Mouse (Mus musculus) embryonic facial prominence, embryonic 12.5 days (tissue): ENCODE data around the gene Rps6kb1. TPM values are rescaled to one million over a fixed set of nuclear protein-coding genes. Genes with fewer than 3 reads are reported as not detected.

ENCODE experiments used
- ATAC-seq: fragments of 200-750 bp; cut with Nextera tagmentation; 2 replicates; pipeline ENCODE4 v1.8.0; 2017; ENCODE audit not compliant: insufficient number of reproducible peaks, insufficient read depth, low FRiP score, low TSS enrichment
- H3K27ac ChIP-seq: fragments of 300-500 bp; sonication (generic); 2 replicates; pipeline ENCODE4 v1.5.1; 2016; ENCODE audit warnings: mild to moderate bottlenecking
- H3K27me3 ChIP-seq: fragments of 300-500 bp; sonication (generic); 2 replicates; pipeline ENCODE4 v1.6.1; 2016; ENCODE audit warnings: mild to moderate bottlenecking, moderate library complexity
- H3K36me3 ChIP-seq: fragments of 300-500 bp; sonication (generic); 2 replicates; pipeline ENCODE4 v1.6.1; 2016; ENCODE audit warnings: mild to moderate bottlenecking
- H3K4me1 ChIP-seq: fragments of 300-500 bp; sonication (generic); 2 replicates; pipeline ENCODE4 v1.6.1; 2016
- H3K4me2 ChIP-seq: fragments of 300-500 bp; sonication (generic); replicated peaks from 2 replicates; pipeline ENCODE4 v1.6.1; 2016; ENCODE audit warnings: mild to moderate bottlenecking, moderate library complexity
- H3K4me3 ChIP-seq: fragments of 300-500 bp; sonication (generic); 2 replicates; pipeline ENCODE4 v1.5.1; 2016; ENCODE audit warnings: mild to moderate bottlenecking
- H3K9ac ChIP-seq: fragments of 300-500 bp; sonication (generic); 2 replicates; pipeline ENCODE4 v1.6.1; 2016; ENCODE audit warnings: mild to moderate bottlenecking, moderate library complexity
- H3K9me3 ChIP-seq: fragments of 300-500 bp; sonication (generic); 2 replicates; pipeline ENCODE4 v1.6.1; 2016; ENCODE audit warnings: mild to moderate bottlenecking, moderate library complexity
- WGBS: fragments of 180-500 bp; shearing (Covaris S2); methylation state at CpG from one replicate; pipeline ENCODE4 v1.1.7; 2016; 5-methylcytosine and 5-hydroxymethylcytosine counted together
- polyA plus RNA-seq: library from polyadenylated mRNA; unstranded; fragments of >200 nt; fragmentation: Nextera tagmentation; extraction: Ambion mirVana; gene quantifications from 2 replicates; pipeline ENCODE4 v1.2.1, GENCODE M21; 2016

The Rps6kb1 gene
- polyA plus RNA-seq, 1 experiment from 2014 or later, result 74.9 TPM

- Histone ChIP-seq H3K27me3 (no peaks in the 10 kb centered on the region), H3K9ac (peak overlapping the region; percentile 10; the same call in 1 of the 2 replicates), H3K4me3 (peak overlapping the region; percentile 28), H3K9me3 (no peaks in the 10 kb centered on the region), H3K36me3 (no peaks in the 10 kb centered on the region), H3K4me1 (peaks cover 15% of the 10 kb centered on the region), H3K27ac (0 out of 2 replicates have a peak overlapping the region, but pooled peaks have one; percentile 55), H3K4me2 (peak overlapping the region; percentile 53)
- peak; percentile 35; the same call in 1 of the 2 replicates for ATAC-seq
- WGBS, result 19% methylated on average over 12 of the region's 12 CpGs
These were observed 41.7 kb upstream of the Rps6kb1 start for GRCm38 (mm10) chr11:86586177-86586867.

- Histone ChIP-seq H3K4me3 (peak overlapping the region; percentile 8; the same call in 1 of the 2 replicates), H3K9me3 (no peaks in the 10 kb centered on the region), H3K4me1 (peaks cover 22% of the 10 kb centered on the region), H3K36me3 (no peaks in the 10 kb centered on the region), H3K4me2 (peak overlapping the region; percentile 24), H3K27me3 (no peaks in the 10 kb centered on the region), H3K27ac (peak overlapping the region; percentile 54; the same call in 1 of the 2 replicates), H3K9ac (no peak overlapping the region)
- no peak for ATAC-seq
- WGBS, result 38% methylated on average over 3 of the region's 3 CpGs
These were observed 41.0 kb upstream of the Rps6kb1 start for GRCm38 (mm10) chr11:86585598-86585984.

GRCm38 (mm10) chr11:86584898-86585597, 40.4 kb upstream of the Rps6kb1 start:
- Histone ChIP-seq H3K27me3 (no peaks in the 10 kb centered on the region), H3K4me3 (peak overlapping the region; percentile 8; the same call in 1 of the 2 replicates), H3K4me1 (peaks cover 24% of the 10 kb centered on the region), H3K9ac (no peak overlapping the region), H3K27ac (no peak overlapping the region), H3K36me3 (no peaks in the 10 kb centered on the region), H3K4me2 (peak overlapping the region; percentile 24; the same call in 1 of the 2 replicates), H3K9me3 (no peaks in the 10 kb centered on the region)
- ATAC-seq, result no peak
- 72% methylated on average over 7 of the region's 7 CpGs for WGBS

- no peak for ATAC-seq
- H3K9me3 ChIP-seq, result no peaks in the 10 kb centered on the region
- no peak overlapping the region for H3K4me2 ChIP-seq
- H3K4me3 ChIP-seq, result no peak overlapping the region
- H3K27me3 ChIP-seq, result no peaks in the 10 kb centered on the region
- H3K36me3 ChIP-seq, result no peaks in the 10 kb centered on the region
- no peak overlapping the region for H3K9ac ChIP-seq
- peaks cover 25% of the 10 kb centered on the region for H3K4me1 ChIP-seq
- 88% methylated on average over 14 of the region's 14 CpGs for WGBS
- H3K27ac ChIP-seq, result no peak overlapping the region
These were observed 39.6 kb upstream of the Rps6kb1 start for GRCm38 (mm10) chr11:86583990-86584897.

GRCm38 (mm10) chr11:86583313-86583825, 38.8 kb upstream of the Rps6kb1 start:
- H3K27ac ChIP-seq, result no peak overlapping the region
- no peak for ATAC-seq
- H3K27me3 ChIP-seq, result no peaks in the 10 kb centered on the region
- H3K4me1 ChIP-seq, result peaks cover 29% of the 10 kb centered on the region
- WGBS, result 90% methylated on average over 3 of the region's 3 CpGs
- H3K9me3 ChIP-seq, result no peaks in the 10 kb centered on the region
- H3K4me3 ChIP-seq, result no peak overlapping the region
- H3K36me3 ChIP-seq, result no peaks in the 10 kb centered on the region
- no peak overlapping the region for H3K9ac ChIP-seq
- no peak overlapping the region for H3K4me2 ChIP-seq

- ATAC-seq, result no peak
- H3K27ac ChIP-seq, result no peak overlapping the region
- H3K4me1 ChIP-seq, result peaks cover 33% of the 10 kb centered on the region
- no peaks in the 10 kb centered on the region for H3K27me3 ChIP-seq
- H3K9ac ChIP-seq, result no peak overlapping the region
- no peak overlapping the region for H3K4me3 ChIP-seq
- no peak overlapping the region for H3K4me2 ChIP-seq
- no peaks in the 10 kb centered on the region for H3K36me3 ChIP-seq
- WGBS, result 88% methylated on average over 7 of the region's 7 CpGs
- no peaks in the 10 kb centered on the region for H3K9me3 ChIP-seq
These were observed 38.1 kb upstream of the Rps6kb1 start for GRCm38 (mm10) chr11:86582543-86583260.

GRCm38 (mm10) chr11:86581943-86582542, 37.4 kb upstream of the Rps6kb1 start:
- no peak overlapping the region for H3K4me2 ChIP-seq
- peak overlapping the region; percentile 81; the same call in 1 of the 2 replicates for H3K27ac ChIP-seq
- H3K36me3 ChIP-seq, result no peaks in the 10 kb centered on the region
- H3K9me3 ChIP-seq, result no peaks in the 10 kb centered on the region
- H3K4me3 ChIP-seq, result no peak overlapping the region
- peaks cover 33% of the 10 kb centered on the region for H3K4me1 ChIP-seq
- ATAC-seq, result no peak
- no peak overlapping the region for H3K9ac ChIP-seq
- 89% methylated on average over 12 of the region's 12 CpGs for WGBS
- no peaks in the 10 kb centered on the region for H3K27me3 ChIP-seq

- H3K4me1 ChIP-seq, result peaks cover 32% of the 10 kb centered on the region
These were observed 36.7 kb upstream of the Rps6kb1 start for GRCm38 (mm10) chr11:86581250-86581753.

GRCm38 (mm10) chr11:86580319-86581113, 35.9 kb upstream of the Rps6kb1 start:
- H3K27ac ChIP-seq, result peak overlapping the region; percentile 81; the same call in 1 of the 2 replicates
- no peak overlapping the region for H3K4me3 ChIP-seq
- 83% methylated on average over 9 of the region's 9 CpGs for WGBS
- no peak overlapping the region for H3K9ac ChIP-seq
- no peaks in the 10 kb centered on the region for H3K27me3 ChIP-seq
- H3K9me3 ChIP-seq, result no peaks in the 10 kb centered on the region
- H3K4me2 ChIP-seq, result 0 out of 2 replicates have a peak overlapping the region, but pooled peaks have one; percentile 14
- peaks cover 32% of the 10 kb centered on the region for H3K4me1 ChIP-seq
- no peaks in the 10 kb centered on the region for H3K36me3 ChIP-seq
- ATAC-seq, result no peak

More at GRCm38 (mm10) chr11:86581250-86581753, 36.7 kb upstream of the Rps6kb1 start:
- no peak for ATAC-seq
- Histone ChIP-seq H3K4me3 (no peak overlapping the region), H3K27ac (peak overlapping the region; percentile 81), H3K9me3 (no peaks in the 10 kb centered on the region), H3K9ac (no peak overlapping the region), H3K4me2 (0 out of 2 replicates have a peak overlapping the region, but pooled peaks have one; percentile 14), H3K27me3 (no peaks in the 10 kb centered on the region), H3K36me3 (no peaks in the 10 kb centered on the region)
- WGBS, result 19% methylated on average over 11 of the region's 11 CpGs
